In the genomic region with DNA sequence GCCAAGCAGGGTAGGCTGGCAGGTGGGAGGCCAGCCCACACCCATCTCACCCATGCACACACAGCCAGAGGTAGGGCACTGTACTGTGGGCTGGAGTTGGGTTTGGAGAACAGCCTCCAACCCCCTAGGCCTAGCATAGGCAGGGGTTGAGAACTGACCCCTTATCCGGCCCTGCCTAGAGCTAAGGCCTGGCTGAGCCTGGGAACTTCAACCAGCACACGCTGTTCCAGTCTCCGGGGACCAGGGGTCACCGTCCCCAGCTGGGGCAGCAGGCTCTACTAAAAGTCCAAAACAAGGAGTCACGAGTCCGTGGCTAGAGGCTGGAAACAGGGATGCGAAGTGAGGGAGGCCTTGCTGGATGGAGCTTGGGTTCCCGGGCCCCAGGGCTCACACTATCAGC, we compare ENCODE assay signal across 7 mouse cellular contexts. TPM values are rescaled to one million over a fixed set of nuclear protein-coding genes. Genes with fewer than 3 reads are reported as not detected.
DNase-seq lines count a peak whose midpoint lies in the region; ATAC-seq lines count a peak whose summit lies in the region.

No protein-coding gene starts in this region.

- peak overlapping the region; percentile 52 for H3K4me3 ChIP-seq in embryonic facial prominence, embryonic 13.5 days
- H3K4me3 ChIP-seq in heart, embryonic 13.5 days, result peak overlapping the region; percentile 65
- H3K4me3 ChIP-seq in kidney, embryonic 15.5 days (replicated peaks), result peak overlapping the region; percentile 51

- H3K9ac ChIP-seq in embryonic facial prominence, embryonic 13.5 days, result peak overlapping the region; percentile 37; the same call in 1 of the 2 replicates
- H3K9ac ChIP-seq in heart, embryonic 13.5 days, result peak overlapping the region; percentile 82
- peak overlapping the region; percentile 56 for H3K9ac ChIP-seq in kidney, embryonic 15.5 days

- peak; percentile 45 for DNase-seq in lung, postnatal 25 days (ENCODE audit: low spot score)
- no peak for DNase-seq in cerebellum, adult 18-20 months
- no peak for DNase-seq in frontal cortex, postnatal 25 days (ENCODE audit: low spot score in 2 of 2)
- DNase-seq in right cerebral cortex, postnatal 4 days, result no peak

- H3K36me3 ChIP-seq in embryonic facial prominence, embryonic 13.5 days, result no peaks in the 10 kb centered on the region
- no peaks in the 10 kb centered on the region for H3K36me3 ChIP-seq in heart, embryonic 13.5 days
- H3K36me3 ChIP-seq in kidney, embryonic 15.5 days, result no peaks in the 10 kb centered on the region

- peaks cover 36% of the 10 kb centered on the region for H3K27me3 ChIP-seq in embryonic facial prominence, embryonic 13.5 days
- H3K27me3 ChIP-seq in heart, embryonic 13.5 days (replicated peaks), result peaks cover 40% of the 10 kb centered on the region
- H3K27me3 ChIP-seq in kidney, embryonic 15.5 days, result no peaks in the 10 kb centered on the region

- 64% methylated on average over 8 of the region's 8 CpGs for WGBS in embryonic facial prominence, embryonic 13.5 days
- WGBS in heart, embryonic 13.5 days, result 58% methylated on average over 8 of the region's 8 CpGs
- 32% methylated on average over 8 of the region's 8 CpGs for WGBS in kidney, embryonic 15.5 days

- H3K27ac ChIP-seq in embryonic facial prominence, embryonic 13.5 days, result 0 out of 2 replicates have a peak overlapping the region, but pooled peaks have one; percentile 30
- peak overlapping the region; percentile 82 for H3K27ac ChIP-seq in heart, embryonic 13.5 days (replicated peaks)
- peak overlapping the region; percentile 88 for H3K27ac ChIP-seq in kidney, embryonic 15.5 days

- ATAC-seq in embryonic facial prominence, embryonic 13.5 days (ENCODE audit: insufficient number of reproducible peaks, insufficient read depth, low FRiP score, low TSS enrichment, low read depth), result no peak
- no peak for ATAC-seq in heart, embryonic 13.5 days (ENCODE audit: extremely low read depth, insufficient number of reproducible peaks, low FRiP score, low TSS enrichment)
- ATAC-seq in kidney, embryonic 15.5 days (replicated peaks; ENCODE audit: low FRiP score), result peak; percentile 47; the same call in 1 of the 2 replicates

- no peaks in the 10 kb centered on the region for H3K9me3 ChIP-seq in embryonic facial prominence, embryonic 13.5 days
- H3K9me3 ChIP-seq in heart, embryonic 13.5 days, result no peaks in the 10 kb centered on the region
- no peaks in the 10 kb centered on the region for H3K9me3 ChIP-seq in kidney, embryonic 15.5 days (replicated peaks)

- peak overlapping the region; percentile 65 for H3K4me2 ChIP-seq in embryonic facial prominence, embryonic 13.5 days
- peak overlapping the region; percentile 72 for H3K4me2 ChIP-seq in heart, embryonic 13.5 days
- peak overlapping the region; percentile 67 for H3K4me2 ChIP-seq in kidney, embryonic 15.5 days

- peaks cover 39% of the 10 kb centered on the region for H3K4me1 ChIP-seq in embryonic facial prominence, embryonic 13.5 days
- H3K4me1 ChIP-seq in heart, embryonic 13.5 days, result peaks cover 54% of the 10 kb centered on the region
- peaks cover 85% of the 10 kb centered on the region for H3K4me1 ChIP-seq in kidney, embryonic 15.5 days

RNA-seq across cellular contexts. Expression of a gene that starts 19.3 kb away (rescaled TPM):
- 0.34 and 0.99 TPM in 2 replicates for polyA plus RNA-seq in embryonic facial prominence, embryonic 13.5 days (2015; fragmentation: Nextera tagmentation; extraction: Ambion mirVana)
- polyA plus RNA-seq in heart, embryonic 13.5 days (2015; fragmentation: Nextera tagmentation; extraction: Ambion mirVana), result 0.25 TPM in 1 of 2 replicates, not detected in the other
- polyA plus RNA-seq in kidney, embryonic 15.5 days (2015; fragmentation: Nextera tagmentation; extraction: Ambion mirVana), result 0.66 and 0.84 TPM in 2 replicates

RNA-seq across cellular contexts. Expression of a gene that starts 27.2 kb away (rescaled TPM):
- 1.8 TPM in 2 replicates for polyA plus RNA-seq in embryonic facial prominence, embryonic 13.5 days (2015; fragmentation: Nextera tagmentation; extraction: Ambion mirVana)
- 0.66 and 1.5 TPM in 2 replicates for polyA plus RNA-seq in heart, embryonic 13.5 days (2015; fragmentation: Nextera tagmentation; extraction: Ambion mirVana)
- 6.1 and 8.4 TPM in 2 replicates for polyA plus RNA-seq in kidney, embryonic 15.5 days (2015; fragmentation: Nextera tagmentation; extraction: Ambion mirVana)

RNA-seq across cellular contexts. Expression of a gene that starts 29.0 kb away (rescaled TPM):
- polyA plus RNA-seq in embryonic facial prominence, embryonic 13.5 days (2015; fragmentation: Nextera tagmentation; extraction: Ambion mirVana), result 0.78 and 0.80 TPM in 2 replicates
- 0.06 and 0.08 TPM in 2 replicates for polyA plus RNA-seq in heart, embryonic 13.5 days (2015; fragmentation: Nextera tagmentation; extraction: Ambion mirVana)
- polyA plus RNA-seq in kidney, embryonic 15.5 days (2015; fragmentation: Nextera tagmentation; extraction: Ambion mirVana), result 1.2 and 1.5 TPM in 2 replicates

RNA-seq across cellular contexts. Expression of a gene that starts 56.3 kb away (rescaled TPM):
- 12.5 and 15.6 TPM in 2 replicates for polyA plus RNA-seq in embryonic facial prominence, embryonic 13.5 days (2015; fragmentation: Nextera tagmentation; extraction: Ambion mirVana)
- 17.1 and 18.1 TPM in 2 replicates for polyA plus RNA-seq in heart, embryonic 13.5 days (2015; fragmentation: Nextera tagmentation; extraction: Ambion mirVana)
- polyA plus RNA-seq in kidney, embryonic 15.5 days (2015; fragmentation: Nextera tagmentation; extraction: Ambion mirVana), result 40.8 and 51.0 TPM in 2 replicates

Comparison
In these comparisons a context has a peak if more than half of its experiments do, and no peak if none do; other contexts are left out.
1. H3K27ac ChIP-seq: peak in every context shown above with its lines; median percentile 88 in kidney, embryonic 15.5 days; 82 in heart, embryonic 13.5 days; 30 in embryonic facial prominence, embryonic 13.5 days.